Mouse (Mus musculus) midbrain, postnatal 0 days (tissue): ENCODE measurements around the gene Camta1. TPM values are rescaled to one million over a fixed set of nuclear protein-coding genes. Genes with fewer than 3 reads are reported as not detected.
A peak's percentile ranks its signal among the peaks of the same experiment; 100 is the strongest.

Source experiments
- ATAC-seq: fragments of 200-750 bp; cut with Nextera tagmentation; 2 replicates; pipeline ENCODE4 v1.8.0; 2017; ENCODE audit warnings: moderate number of reproducible peaks, mild to moderate bottlenecking, moderate TSS enrichment, moderate library complexity; ENCODE audit not compliant: low FRiP score
- DNase-seq: peaks from one replicate; pipeline ENCODE4 v3.0.0-alpha.2; 2015; ENCODE audit warnings: low spot score
- H3K27ac ChIP-seq: fragments of 300-500 bp; sonication (generic); 2 replicates; pipeline ENCODE4 v1.5.1; 2014; ENCODE audit warnings: low read depth, mild to moderate bottlenecking, low read length, mixed read lengths
- H3K27me3 ChIP-seq: fragments of 300-500 bp; sonication (generic); 2 replicates; pipeline ENCODE4 v1.6.1; 2014; ENCODE audit warnings: low read length, control low read depth, mixed read lengths; ENCODE audit not compliant: insufficient read depth
- H3K36me3 ChIP-seq: fragments of 300-500 bp; sonication (generic); 2 replicates; pipeline ENCODE4 v1.6.1; 2014; ENCODE audit warnings: low read length, control low read depth, mixed read lengths; ENCODE audit not compliant: insufficient read depth
- H3K4me1 ChIP-seq: fragments of 300-500 bp; sonication (generic); 2 replicates; pipeline ENCODE4 v1.6.1; 2014; ENCODE audit warnings: mild to moderate bottlenecking, control low read depth, antibody characterized with exemption, low read length, mixed read lengths; ENCODE audit not compliant: insufficient read depth
- H3K4me2 ChIP-seq: fragments of 300-500 bp; sonication (generic); 2 replicates; pipeline ENCODE4 v1.6.1; 2014; ENCODE audit warnings: low read depth, mild to moderate bottlenecking, low read length, mixed read lengths; ENCODE audit not compliant: poor library complexity, severe bottlenecking
- H3K4me3 ChIP-seq: fragments of 300-500 bp; sonication (generic); 2 replicates; pipeline ENCODE4 v1.5.1; 2014; ENCODE audit warnings: low read depth, mild to moderate bottlenecking, low read length, moderate library complexity
- H3K9ac ChIP-seq: fragments of 300-500 bp; sonication (generic); replicated peaks from 2 replicates; pipeline ENCODE4 v1.6.1; 2014; ENCODE audit warnings: mild to moderate bottlenecking, low read length, moderate library complexity, mixed read lengths; ENCODE audit not compliant: poor library complexity, severe bottlenecking
- H3K9me3 ChIP-seq: fragments of 300-500 bp; sonication (generic); 2 replicates; pipeline ENCODE4 v1.6.1; 2016; ENCODE audit warnings: low read length, control low read depth
- CTCF ChIP-seq: IDR thresholded peaks from 2 replicates; pipeline ENCODE4 v1.5.1; 2016; ENCODE audit warnings: antibody characterized with exemption, mild to moderate bottlenecking
- WGBS: fragments of 180-500 bp; shearing (Covaris S2); extraction: QIAGEN DNeasy Blood & Tissue Kit; methylation state at CpG from one replicate; pipeline ENCODE4 v1.1.7; 2014; 5-methylcytosine and 5-hydroxymethylcytosine counted together
- polyA plus RNA-seq: library from polyadenylated mRNA; unstranded; fragments of >200 nt; fragmentation: Nextera tagmentation; extraction: Ambion mirVana; gene quantifications from 2 replicates; pipeline ENCODE4 v1.2.1, GENCODE M21; 2015
- total RNA-seq: library from RNA; depleted of rRNA; stranded (reverse); fragments of >200 nt; gene quantifications from 2 replicates; pipeline ENCODE4 v1.2.3, GENCODE M21; 2014

Gene Camta1
- total and polyA plus RNA-seq, 2 experiments from 2014 or later: 140 to 153 TPM

DNA sequence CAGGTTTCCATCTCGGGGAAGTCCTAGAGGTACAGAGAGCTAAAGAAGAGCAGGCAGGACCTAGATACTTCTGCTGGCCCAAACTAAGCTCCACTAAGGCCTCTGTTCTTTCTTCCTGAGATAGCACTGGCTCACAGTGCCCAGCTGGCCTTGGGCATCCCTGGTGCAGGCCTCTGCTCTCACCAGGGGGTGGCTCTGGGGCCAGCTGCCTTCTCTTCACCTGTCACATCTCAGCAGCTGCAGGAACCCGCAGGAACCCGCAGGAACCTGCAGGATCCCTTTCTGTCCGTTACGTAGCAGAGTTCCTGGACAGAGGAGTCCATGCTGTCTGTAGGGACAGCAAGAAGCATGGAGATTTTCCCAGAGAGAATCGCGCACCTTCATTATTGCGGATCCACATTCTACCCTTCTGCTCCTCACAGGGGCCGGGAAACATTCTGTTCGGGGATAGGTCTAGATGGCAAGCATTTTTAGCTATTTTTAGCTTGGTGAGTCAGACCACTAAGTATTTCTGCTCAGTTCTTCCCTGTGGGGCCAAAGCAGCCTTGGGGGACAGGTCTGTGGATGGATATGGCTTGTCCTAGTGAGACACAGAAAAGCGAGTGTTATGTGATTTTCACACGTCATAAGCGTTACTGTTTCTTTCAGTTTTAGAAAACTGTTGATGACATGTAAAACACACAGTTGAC lies 566.0 kb downstream of the Camta1 start:
- peaks cover 5% of the 10 kb centered on the region; the same call in 1 of the 2 replicates for H3K27me3 ChIP-seq
- H3K4me2 ChIP-seq: no peak overlapping the region
- ATAC-seq (no peak), DNase-seq (no peak)
- H3K4me1 ChIP-seq: no peaks in the 10 kb centered on the region
- H3K9ac ChIP-seq: no peak overlapping the region
- no peaks in the 10 kb centered on the region for H3K9me3 ChIP-seq
- H3K4me3 ChIP-seq: no peak overlapping the region
- H3K27ac ChIP-seq: no peak overlapping the region
- TF ChIP-seq CTCF: no peak
- 82% methylated on average over 13 of the region's 13 CpGs for WGBS
- no peaks in the 10 kb centered on the region for H3K36me3 ChIP-seq

DNA sequence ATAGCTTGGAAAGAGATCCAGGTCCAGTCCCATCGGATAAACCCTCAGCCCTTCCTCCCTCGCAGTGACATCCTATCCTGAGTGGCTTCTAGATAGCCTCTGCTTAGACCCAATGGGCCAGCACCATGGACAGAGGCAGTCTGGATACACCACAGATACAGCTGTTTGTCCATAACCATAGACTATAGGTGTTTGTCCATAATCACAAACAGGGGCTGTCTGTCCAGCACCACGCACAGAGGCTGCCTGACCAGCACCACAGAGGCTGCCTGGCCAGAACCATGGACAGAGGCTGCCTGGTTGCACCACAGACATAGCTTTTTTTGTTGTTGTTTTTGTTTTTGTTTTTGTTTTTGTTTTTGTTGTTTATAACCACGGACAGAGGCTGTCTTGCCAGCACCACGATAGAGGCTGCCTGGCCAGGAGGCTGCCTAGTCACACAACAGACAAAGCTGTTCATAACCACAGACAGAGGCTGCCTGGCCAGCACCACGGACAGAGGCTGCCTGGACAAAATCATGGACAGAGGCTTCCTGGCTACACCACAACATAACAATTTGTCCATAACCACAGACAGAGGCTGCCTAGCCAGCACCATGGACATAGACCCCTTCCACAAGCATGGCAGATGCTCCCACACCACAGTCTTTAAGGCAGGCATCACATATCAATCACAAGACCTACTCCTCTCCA lies 572.6 kb downstream of the Camta1 start:
- Histone ChIP-seq H3K36me3 (no peaks in the 10 kb centered on the region), H3K9ac (no peak overlapping the region), H3K4me1 (no peaks in the 10 kb centered on the region), H3K27me3 (peaks cover 3% of the 10 kb centered on the region; the same call in 1 of the 2 replicates), H3K4me3 (no peak overlapping the region), H3K27ac (no peak overlapping the region), H3K9me3 (no peaks in the 10 kb centered on the region), H3K4me2 (no peak overlapping the region)
- DNase-seq (no peak), ATAC-seq (no peak)
- TF ChIP-seq CTCF: no peak
- WGBS: 67% methylated on average over 6 of the region's 6 CpGs

DNA sequence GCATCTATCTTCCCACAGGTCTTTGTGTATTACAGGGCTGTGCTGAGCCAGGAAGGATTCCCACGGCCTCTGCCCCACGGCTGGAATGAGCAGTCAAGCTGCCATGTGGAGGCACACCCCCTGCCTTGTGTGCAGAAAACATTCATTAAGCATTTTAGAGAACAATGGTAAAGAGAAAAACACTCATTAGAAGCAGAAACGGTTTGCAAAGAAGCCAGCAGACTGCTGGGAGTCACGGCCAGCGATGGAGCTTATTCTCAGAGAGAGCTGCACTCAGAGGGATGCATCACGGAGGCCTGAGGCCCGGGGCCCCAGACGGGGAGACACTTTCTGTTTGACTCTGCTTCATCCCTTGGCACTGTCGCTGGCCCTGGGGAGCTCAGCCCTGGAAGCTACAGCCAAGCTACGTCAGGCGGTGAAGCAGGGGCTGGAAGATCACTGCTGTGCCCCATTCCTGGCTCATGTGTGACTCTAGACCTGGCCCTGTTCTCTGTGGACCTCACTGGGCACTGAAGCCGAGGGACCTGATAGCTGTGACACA lies 575.7 kb downstream of the Camta1 start:
- no peak overlapping the region; the same call in 1 of the 2 replicates for H3K27ac ChIP-seq
- H3K4me1 ChIP-seq: peaks cover 12% of the 10 kb centered on the region; the same call in 1 of the 2 replicates
- DNase-seq: no peak
- WGBS: 47% methylated on average over 12 of the region's 12 CpGs
- no peaks in the 10 kb centered on the region for H3K9me3 ChIP-seq
- TF ChIP-seq CTCF: no peak
- H3K9ac ChIP-seq: no peak overlapping the region
- H3K4me3 ChIP-seq: no peak overlapping the region
- no peak overlapping the region for H3K4me2 ChIP-seq
- ATAC-seq: no peak
- peaks cover 3% of the 10 kb centered on the region; the same call in 1 of the 2 replicates for H3K27me3 ChIP-seq
- no peaks in the 10 kb centered on the region for H3K36me3 ChIP-seq

DNA sequence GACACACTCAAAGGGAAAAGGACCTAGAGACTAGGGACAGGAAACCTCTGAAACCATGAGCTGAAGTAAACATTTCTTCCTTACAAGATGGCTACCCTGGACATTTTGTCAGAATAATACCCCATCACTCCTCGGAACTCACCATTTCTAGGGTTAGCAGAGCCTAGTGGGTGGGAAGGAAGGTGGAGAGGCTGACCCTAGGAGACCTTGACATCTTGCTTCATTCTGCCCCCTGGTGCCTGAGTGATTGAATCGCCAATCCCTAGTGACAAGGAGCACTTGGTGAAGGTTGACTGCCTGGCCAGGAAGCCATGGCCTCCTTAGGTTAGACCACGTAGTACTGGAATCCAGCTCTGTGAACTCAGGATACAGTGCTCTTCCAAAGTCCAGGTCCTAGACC lies 576.2 kb downstream of the Camta1 start:
- Histone ChIP-seq H3K4me3 (no peak overlapping the region), H3K9ac (no peak overlapping the region), H3K9me3 (no peaks in the 10 kb centered on the region), H3K4me1 (peaks cover 12% of the 10 kb centered on the region; the same call in 1 of the 2 replicates), H3K36me3 (no peaks in the 10 kb centered on the region), H3K4me2 (no peak overlapping the region), H3K27ac (no peak overlapping the region), H3K27me3 (peaks cover 3% of the 10 kb centered on the region; the same call in 1 of the 2 replicates)
- no peak; the same call in 1 of the 2 replicates for TF ChIP-seq CTCF
- WGBS: 70% methylated on average over 3 of the region's 3 CpGs
- DNase-seq: no peak
- no peak for ATAC-seq

DNA sequence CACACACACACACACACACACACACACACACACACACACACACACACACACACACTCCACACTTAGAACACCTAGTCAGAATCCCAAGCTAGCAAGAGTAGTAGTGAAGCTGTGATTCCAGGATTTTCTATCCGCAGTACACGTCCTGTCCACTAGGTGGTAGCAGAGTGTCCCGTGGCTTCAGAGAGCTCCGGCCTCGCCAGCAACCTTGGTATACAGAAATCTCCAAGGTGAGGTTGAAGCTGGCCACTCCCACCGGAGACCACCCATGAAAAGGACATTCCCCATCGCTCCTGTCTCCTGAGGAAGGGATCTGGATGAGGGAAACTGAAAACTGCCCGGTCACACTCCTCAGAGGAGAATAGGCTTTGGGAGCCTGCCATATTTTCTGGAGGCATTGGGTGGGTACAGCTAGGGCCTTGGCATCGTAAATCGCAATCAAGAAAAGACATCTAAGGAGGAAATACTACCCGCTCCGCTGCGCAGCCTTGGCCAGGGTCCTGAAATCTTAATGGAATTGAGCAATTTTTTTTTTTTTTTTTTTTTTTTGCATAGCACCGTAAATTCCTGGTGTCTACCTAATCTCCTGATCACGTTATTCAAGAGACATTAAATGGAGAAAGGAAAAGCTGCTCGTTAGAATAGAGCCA lies 578.5 kb downstream of the Camta1 start:
- peak; percentile 90 for TF ChIP-seq CTCF
- Histone ChIP-seq H3K36me3 (no peaks in the 10 kb centered on the region), H3K4me1 (peaks cover 12% of the 10 kb centered on the region; the same call in 1 of the 2 replicates), H3K9me3 (no peaks in the 10 kb centered on the region), H3K27ac (no peak overlapping the region), H3K27me3 (peaks cover 3% of the 10 kb centered on the region; the same call in 1 of the 2 replicates), H3K9ac (no peak overlapping the region), H3K4me2 (no peak overlapping the region), H3K4me3 (no peak overlapping the region)
- no peak for ATAC-seq
- DNase-seq: peak; percentile 73
- WGBS: 36% methylated on average over 16 of the region's 16 CpGs
